Mouse (Mus musculus): ENCODE results near the gene Tbl1x.

GRCm38 (mm10) chrX:77667441-77667840 is 156.6 kb downstream of the Tbl1x start:
- TF ChIP-seq CTCF (IDR thresholded peaks at IDR 0.05; ENCODE audit: extremely low read depth, insufficient read depth, insufficient read length, insufficient replicate concordance) (no peak), POLR2A (IDR thresholded peaks at IDR 0.05; ENCODE audit: low read depth, low read length) (no peak)

All from spleen, adult 2 months (tissue).